10 mouse cellular contexts compared by ENCODE assay signal in the genomic region with DNA sequence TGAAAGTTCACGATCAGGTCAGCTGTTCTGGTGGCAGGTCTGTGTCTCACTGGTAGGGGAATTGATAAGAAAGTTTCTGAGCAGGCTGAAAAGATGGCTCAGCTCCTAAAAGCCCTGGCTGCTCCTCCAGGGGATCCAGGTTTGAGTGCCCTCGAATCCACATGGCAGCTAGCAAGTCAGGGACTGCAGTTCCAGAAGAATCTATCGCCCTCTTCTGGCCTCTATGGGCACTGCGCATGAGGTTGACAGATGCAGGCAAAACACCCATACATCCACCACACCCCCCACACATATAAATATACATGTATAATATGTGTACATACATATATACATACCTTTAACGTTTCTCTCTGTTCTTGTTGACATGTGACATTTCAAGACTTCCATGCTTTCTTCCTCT. TPM values are rescaled to one million over a fixed set of nuclear protein-coding genes. Genes with fewer than 3 reads are reported as not detected.
DNase-seq lines count a peak whose midpoint lies in the region; ATAC-seq and TF ChIP-seq lines count a peak whose summit lies in the region.
"Not testable (repeated sequence)": the region's sequence is repeated elsewhere in the genome, so short reads cannot be mapped to it uniquely, and the experiment has no call there.
"Had no signal": no experiment of that assay in that cellular context is flagged by ENCODE, and none has a peak within 500 bp of the region (broad histone marks: within the 10 kb centered on the region; RNA-seq: fewer than 3 reads in every experiment).

No protein-coding gene starts in this region.

- H3K36me3 ChIP-seq in hindbrain, embryonic 12.5 days; lung, postnatal 0 days (ENCODE audit: insufficient read depth, low read length): not testable (repeated sequence)

- not testable (repeated sequence) for TF ChIP-seq EP300 in lung, postnatal 0 days (IDR thresholded peaks at IDR 0.05)

- not testable (repeated sequence) for H3K27me3 ChIP-seq in hindbrain, embryonic 12.5 days; lung, postnatal 0 days (replicated peaks; ENCODE audit: insufficient read depth, low read length)

- WGBS in hindbrain, embryonic 12.5 days: 17% methylated on average over 5 of the region's 5 CpGs
- 14% methylated on average over 5 of the region's 5 CpGs for WGBS in lung, postnatal 0 days

- H3K4me2 ChIP-seq in hindbrain, embryonic 12.5 days (replicated peaks); lung, postnatal 0 days (replicated peaks; ENCODE audit: low read depth, low read length): not testable (repeated sequence)

- H3K4me3 ChIP-seq in hindbrain, embryonic 12.5 days; lung, postnatal 0 days (ENCODE audit: low read depth, low read length): not testable (repeated sequence)

- DNase-seq in Muller cell, postnatal 12 days (ENCODE audit: inconsistent ontology term): peak; percentile 27
- DNase-seq in cerebellum, adult 9-10 months: peak; percentile 29
- peak; percentile 37 to 70 for DNase-seq in frontal cortex, postnatal 10 days (ENCODE audit: low spot score in 2 of 2)
- DNase-seq in layer of hippocampus, adult 9-11 months: peak; percentile 69
- peak; percentile 43 for DNase-seq in lung, postnatal 0 days (ENCODE audit: low spot score)
- DNase-seq in ovary, postnatal 10 days (ENCODE audit: low spot score): peak; percentile 44
- peak; percentile 3 to 41 for DNase-seq in thymus, postnatal 10 days (ENCODE audit: low spot score in 2 of 2)

- peak; percentile 71 for TF ChIP-seq CTCF in lung, postnatal 0 days (IDR thresholded peaks at IDR 0.05)

- not testable (repeated sequence) for H3K4me1 ChIP-seq in hindbrain, embryonic 12.5 days; lung, postnatal 0 days (ENCODE audit: insufficient read depth, low read depth, low read length)

- not testable (repeated sequence) for H3K9ac ChIP-seq in hindbrain, embryonic 12.5 days; lung, postnatal 0 days (replicated peaks; ENCODE audit: low read depth)

- peak; percentile 32; the same call in 1 of the 2 replicates for ATAC-seq in hindbrain, embryonic 12.5 days (ENCODE audit: low FRiP score)
- not testable (repeated sequence) for ATAC-seq in lung, postnatal 0 days

- not testable (repeated sequence) for H3K27ac ChIP-seq in hindbrain, embryonic 12.5 days; lung, postnatal 0 days (ENCODE audit: low read length)

- H3K9me3 ChIP-seq in hindbrain, embryonic 12.5 days (replicated peaks); lung, postnatal 0 days (ENCODE audit: low read length): not testable (repeated sequence)

RNA-seq across cellular contexts. Expression of a gene that starts 14.7 kb away (rescaled TPM):
- not detected in 2 replicates for polyA plus RNA-seq in hindbrain, embryonic 12.5 days (2016; fragmentation: Nextera tagmentation; extraction: Ambion mirVana)
- polyA plus RNA-seq in lung, postnatal 0 days (2015; fragmentation: Nextera tagmentation; extraction: Ambion mirVana): not detected in 2 replicates
- polyA plus RNA-seq: embryonic facial prominence, embryonic 12.5 days; spleen, adult 2 months had no signal

RNA-seq across cellular contexts. Expression of a gene that starts 30.5 kb away (rescaled TPM):
- polyA plus RNA-seq in hindbrain, embryonic 12.5 days (2016; fragmentation: Nextera tagmentation; extraction: Ambion mirVana): not detected in 2 replicates
- not detected in 2 replicates for polyA plus RNA-seq in lung, postnatal 0 days (2015; fragmentation: Nextera tagmentation; extraction: Ambion mirVana)
- polyA plus RNA-seq: embryonic facial prominence, embryonic 12.5 days; spleen, adult 2 months had no signal
